Mouse (Mus musculus) ES-Bruce4 (cell line): Measurements from ENCODE around the gene Olfr1013.

Experiments
- CTCF ChIP-seq: IDR thresholded peaks from one replicate; pipeline ENCODE4 v1.8.1; 2011; ENCODE audit warnings: low read depth, low read length
- POLR2A ChIP-seq: IDR thresholded peaks from one replicate; pipeline ENCODE4 v1.8.1; 2011; ENCODE audit warnings: low read length; ENCODE audit not compliant: insufficient read depth

DNA sequence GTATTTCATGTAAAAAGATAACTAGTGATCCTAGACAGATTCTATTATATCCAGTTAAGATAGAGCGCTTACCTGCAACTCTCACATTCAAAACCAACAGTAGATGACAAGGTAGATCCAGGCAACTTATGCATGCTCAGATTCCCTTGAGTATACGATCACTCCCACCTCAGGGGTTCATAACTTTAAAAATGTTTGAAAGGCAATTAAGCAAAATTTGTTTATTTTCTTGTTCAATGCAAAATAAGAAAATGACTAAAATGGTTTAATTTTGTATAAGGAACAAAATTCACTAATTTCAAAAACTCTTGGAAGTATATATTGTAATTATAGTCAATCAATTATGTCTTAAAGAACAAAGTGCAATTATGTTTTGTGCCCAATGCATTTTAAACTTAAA lies 35.5 kb downstream of the Olfr1013 start, which contains the start of gene Olfr1016:
- TF ChIP-seq CTCF (no peak), POLR2A (no peak)
